Mouse (Mus musculus) layer of hippocampus, postnatal 14 days (tissue): Measurements from ENCODE around the gene Spata33. TPM values are rescaled to one million over a fixed set of nuclear protein-coding genes. Genes with fewer than 3 reads are reported as not detected.
"Not testable (repeated sequence)": the region's sequence is repeated elsewhere in the genome, so short reads cannot be mapped to it uniquely, and the experiment has no call there.

ENCODE experiments used
- DNase-seq, 2 experiments: peaks; one replicate each; pipeline ENCODE4 v3.0.0; 2021 to 2022; ENCODE audit warnings: low spot score in 2 of 2, mixed read lengths in 1 of 2
- long read RNA-seq, 2 experiments: library from polyadenylated mRNA; stranded (forward); transcript quantifications; one replicate each; pipeline ENCODE4 v2.0.0; 2021
- total RNA-seq, 2 experiments: library from RNA; stranded (reverse); gene quantifications; 2 replicates each; pipeline ENCODE4 v1.2.3; 2021

Spata33 gene
- 10 to 100 TPM in 1 of 2 experiments, 1 to 10 TPM in 1; 9.5 to 10.6 TPM for total RNA-seq
- long read RNA-seq, experiment 1, full-length matches to known transcripts: 9 of 12 reads
- long read RNA-seq, experiment 1, partial matches to known transcripts: 0 of 12 reads
- long read RNA-seq, experiment 1, other reads (novel, unspliced or antisense): 3 of 12 reads
- long read RNA-seq, experiment 2, full-length matches to known transcripts: 4 of 5 reads
- long read RNA-seq, experiment 2, partial matches to known transcripts: 1 of 5 reads
- long read RNA-seq, experiment 2, other reads (novel, unspliced or antisense): 0 of 5 reads

- DNase-seq: peak; percentile 87 to 88
These were observed at the start of gene Spata33, which contains the start of gene Chmp1a for GRCm38 (mm10) chr8:123212321-123213117. Gene Spata33 (plus strand): TSS chr8:123212832. Gene Chmp1a (minus strand): TSS chr8:123212763.

GRCm38 (mm10) chr8:123181391-123181790 is 31.2 kb upstream of the Spata33 start:
- DNase-seq: no peak

- no peak for DNase-seq
These were observed 26.8 kb upstream of the Spata33 start, which contains the start of gene Dpep1 for GRCm38 (mm10) chr8:123185566-123186409. Gene Dpep1 (plus strand): TSS chr8:123186242.

- no peak for DNase-seq
These were observed 24.6 kb upstream of the Spata33 start for GRCm38 (mm10) chr8:123188006-123188405.

- DNase-seq: no peak
These were observed 23.8 kb upstream of the Spata33 start for GRCm38 (mm10) chr8:123188841-123189240.

- peak; percentile 60 to 78 for DNase-seq
These were observed 22.0 kb upstream of the Spata33 start for GRCm38 (mm10) chr8:123190678-123191077.

- DNase-seq: no peak
These were observed 20.7 kb upstream of the Spata33 start for GRCm38 (mm10) chr8:123191908-123192307.

- no peak for DNase-seq
These were observed 18.9 kb upstream of the Spata33 start for GRCm38 (mm10) chr8:123193771-123194170.

- not testable (repeated sequence) for DNase-seq
These were observed 15.6 kb upstream of the Spata33 start for GRCm38 (mm10) chr8:123197016-123197415.

- DNase-seq: no peak
These were observed 12.8 kb upstream of the Spata33 start for GRCm38 (mm10) chr8:123199864-123200263.

- DNase-seq: peak; percentile 79 to 85
These were observed 10.3 kb upstream of the Spata33 start for GRCm38 (mm10) chr8:123202288-123202687.

- no peak for DNase-seq
These were observed 9.1 kb upstream of the Spata33 start for GRCm38 (mm10) chr8:123203571-123203970.

- DNase-seq: no peak
These were observed 756 bp upstream of the Spata33 start for GRCm38 (mm10) chr8:123211876-123212275.

GRCm38 (mm10) chr8:123213118-123213772 is 613 bp downstream of the Spata33 start:
- DNase-seq: no peak

GRCm38 (mm10) chr8:123215430-123215829 is 2.8 kb downstream of the Spata33 start:
- no peak for DNase-seq

GRCm38 (mm10) chr8:123220917-123221316 is 8.3 kb downstream of the Spata33 start:
- DNase-seq: no peak

- peak; percentile 88 to 95 for DNase-seq
These were observed 11.9 kb downstream of the Spata33 start, which contains the start of gene Cdk10 for GRCm38 (mm10) chr8:123224278-123225266. Gene Cdk10 (plus strand): TSS chr8:123224842.

- no peak for DNase-seq
These were observed 15.8 kb downstream of the Spata33 start for GRCm38 (mm10) chr8:123228416-123228815.

GRCm38 (mm10) chr8:123230326-123230725 is 17.7 kb downstream of the Spata33 start:
- DNase-seq: not testable (repeated sequence)
